Mouse (Mus musculus) lung, adult 2 months (tissue): ENCODE measurements at regions not wholly inside any gene's neighbourhood (a gene's known extent, or its start where the extent isn't known, plus 50 kb on each side); places are given as distances from the start of the nearest gene placed in this dataset.

ENCODE experiments used
- CTCF ChIP-seq: fragments of 200-500 bp; IDR thresholded peaks from 2 replicates; pipeline ENCODE4 v1.5.1; 2011; ENCODE audit warnings: mild to moderate bottlenecking, low read length, control low read depth; ENCODE audit not compliant: insufficient read depth
- POLR2A ChIP-seq: fragments of 200-500 bp; IDR thresholded peaks from 2 replicates; pipeline ENCODE4 v1.6.1; 2011; ENCODE audit warnings: low read depth, mild to moderate bottlenecking, control low read depth, low read length, borderline replicate concordance; ENCODE audit errors: extremely low read depth

DNA sequence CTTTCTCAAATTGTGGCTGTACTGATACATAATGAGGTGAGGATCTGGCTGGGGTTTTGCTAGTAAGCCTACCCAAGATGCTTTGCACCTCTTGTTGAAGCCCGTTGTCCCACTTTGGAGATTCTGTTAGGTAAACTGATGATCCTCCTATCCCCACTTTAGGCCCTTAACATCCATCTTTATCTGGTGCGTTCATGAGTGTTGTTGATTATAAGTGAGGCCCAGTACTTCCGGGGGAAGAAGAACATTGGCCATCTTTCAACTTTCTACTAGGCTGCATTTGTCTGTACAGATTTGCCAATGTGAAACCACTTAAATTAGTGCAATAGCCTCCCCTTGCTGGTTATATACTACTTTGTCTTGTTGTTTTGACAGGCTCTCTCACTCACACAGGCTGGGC is 331.3 kb upstream of the Tmc3 start:
- no peak for TF ChIP-seq CTCF
- no peak for TF ChIP-seq POLR2A
